ENCODE assay signal across 16 mouse cellular contexts in genomic region chr5:143636173-143636572, GRCm38 (mm10). TPM values are rescaled to one million over a fixed set of nuclear protein-coding genes. Genes with fewer than 3 reads are reported as not detected.
A peak's percentile ranks its signal among the peaks of the same experiment; 100 is the strongest.
DNase-seq lines count a peak whose midpoint lies in the region; ATAC-seq and TF ChIP-seq lines count a peak whose summit lies in the region.
"Had no signal": no experiment of that assay in that cellular context is flagged by ENCODE, and none has a peak within 500 bp of the region (broad histone marks: within the 10 kb centered on the region; RNA-seq: fewer than 3 reads in every experiment).

No protein-coding gene starts in this region.

- no peak for TF ChIP-seq CTCF in spleen, adult 2 months (IDR thresholded peaks at IDR 0.05; ENCODE audit: extremely low read depth, insufficient read depth, insufficient read length, insufficient replicate concordance)
- TF ChIP-seq CTCF in stomach, postnatal 0 days (IDR thresholded peaks at IDR 0.05; ENCODE audit: low read depth), result no peak

- no peak for DNase-seq in embryonic facial prominence, embryonic 10.5 days (ENCODE audit: low spot score)
- DNase-seq in kidney, adult 11 months, result no peak
- DNase-seq in spleen, adult 2 months (ENCODE audit: low read depth in 1 of 2, low spot score in 2 of 2), result no peak
- DNase-seq in spleen, postnatal 36 days (ENCODE audit: low spot score in 2 of 2), result no peak
- DNase-seq in stomach, postnatal 0 days (ENCODE audit: low spot score), result no peak
- DNase-seq: adrenal gland, postnatal 10 days; cerebellum, adult 9-10 months; gastrocnemius, postnatal 36 days; right cerebral cortex, postnatal 4 days had no signal

- H3K4me3 ChIP-seq in embryonic facial prominence, embryonic 15.5 days (replicated peaks), result no peak overlapping the region
- H3K4me3 ChIP-seq in embryonic facial prominence, embryonic 10.5 days, result no peak overlapping the region
- no peak overlapping the region for H3K4me3 ChIP-seq in kidney, embryonic 15.5 days (replicated peaks)
- no peak overlapping the region for H3K4me3 ChIP-seq in spleen, adult 2 months (ENCODE audit: extremely low read depth, insufficient read depth, insufficient read length)
- no peak overlapping the region for H3K4me3 ChIP-seq in stomach, postnatal 0 days (ENCODE audit: low read depth, low read length)
- H3K4me3 ChIP-seq: hindbrain, embryonic 15.5 days; megakaryocyte, embryonic 14.5 days; neural tube, embryonic 13.5 days had no signal

- WGBS in embryonic facial prominence, embryonic 15.5 days, result 60% methylated on average over 7 of the region's 7 CpGs
- WGBS in embryonic facial prominence, embryonic 10.5 days, result 81% methylated on average over 7 of the region's 7 CpGs
- WGBS in kidney, embryonic 15.5 days, result 64% methylated on average over 7 of the region's 7 CpGs
- 79% methylated on average over 7 of the region's 7 CpGs for WGBS in spleen, adult 2 months
- WGBS in stomach, postnatal 0 days, result 45% methylated on average over 7 of the region's 7 CpGs

- no peak for TF ChIP-seq EP300 in stomach, postnatal 0 days (optimal IDR thresholded peaks at IDR 0.05)

- H3K27ac ChIP-seq in embryonic facial prominence, embryonic 15.5 days (replicated peaks), result peak overlapping the region; percentile 22; the same call in 1 of the 2 replicates
- no peak overlapping the region; the same call in 1 of the 2 replicates for H3K27ac ChIP-seq in embryonic facial prominence, embryonic 10.5 days (replicated peaks)
- peak overlapping the region; percentile 77; the same call in 1 of the 2 replicates for H3K27ac ChIP-seq in kidney, embryonic 15.5 days
- 0 out of 2 replicates have a peak overlapping the region, but pooled peaks have one; percentile 16 for H3K27ac ChIP-seq in spleen, adult 2 months (ENCODE audit: insufficient read depth, low read length)
- peak overlapping the region; percentile 56 for H3K27ac ChIP-seq in stomach, postnatal 0 days (replicated peaks)
- H3K27ac ChIP-seq: hindbrain, embryonic 15.5 days; neural tube, embryonic 13.5 days had no signal

- peaks cover 84% of the 10 kb centered on the region for H3K4me1 ChIP-seq in embryonic facial prominence, embryonic 15.5 days
- peaks cover 100% of the 10 kb centered on the region for H3K4me1 ChIP-seq in embryonic facial prominence, embryonic 10.5 days
- H3K4me1 ChIP-seq in kidney, embryonic 15.5 days, result peaks cover 90% of the 10 kb centered on the region
- peaks cover 10% of the 10 kb centered on the region for H3K4me1 ChIP-seq in spleen, adult 2 months (ENCODE audit: control insufficient read depth, insufficient read depth, insufficient read length)
- H3K4me1 ChIP-seq in stomach, postnatal 0 days (replicated peaks; ENCODE audit: control insufficient read depth, insufficient read depth), result peaks cover 14% of the 10 kb centered on the region; the same call in 1 of the 2 replicates

- no peak for ATAC-seq in embryonic facial prominence, embryonic 15.5 days (ENCODE audit: insufficient number of reproducible peaks, low FRiP score, low TSS enrichment, low read depth)
- no peak for ATAC-seq in kidney, embryonic 15.5 days (replicated peaks; ENCODE audit: low FRiP score)
- no peak for ATAC-seq in stomach, postnatal 0 days (ENCODE audit: low FRiP score, low TSS enrichment)
- ATAC-seq in megakaryocyte, adult 5-6 weeks (ENCODE audit: poor library complexity, severe bottlenecking), result no peak
- ATAC-seq: intestine, postnatal 0 days had no signal

- H3K9me3 ChIP-seq in embryonic facial prominence, embryonic 15.5 days (replicated peaks), result no peaks in the 10 kb centered on the region
- no peaks in the 10 kb centered on the region for H3K9me3 ChIP-seq in embryonic facial prominence, embryonic 10.5 days
- no peaks in the 10 kb centered on the region for H3K9me3 ChIP-seq in kidney, embryonic 15.5 days (replicated peaks)
- no peaks in the 10 kb centered on the region for H3K9me3 ChIP-seq in stomach, postnatal 0 days (ENCODE audit: control insufficient read depth, low read length)
- H3K9me3 ChIP-seq: hindbrain, embryonic 15.5 days; megakaryocyte, embryonic 14.5 days; neural tube, embryonic 13.5 days had no signal

- H3K27me3 ChIP-seq in embryonic facial prominence, embryonic 15.5 days, result no peaks in the 10 kb centered on the region
- no peaks in the 10 kb centered on the region for H3K27me3 ChIP-seq in embryonic facial prominence, embryonic 10.5 days (replicated peaks; ENCODE audit: low read depth, poor library complexity, severe bottlenecking)
- H3K27me3 ChIP-seq in kidney, embryonic 15.5 days, result no peaks in the 10 kb centered on the region
- no peaks in the 10 kb centered on the region for H3K27me3 ChIP-seq in spleen, adult 2 months (ENCODE audit: control insufficient read depth, insufficient read depth, low read length)
- no peaks in the 10 kb centered on the region for H3K27me3 ChIP-seq in stomach, postnatal 0 days (ENCODE audit: control insufficient read depth, insufficient read depth, low read length)
- H3K27me3 ChIP-seq: hindbrain, embryonic 15.5 days; megakaryocyte, embryonic 14.5 days; neural tube, embryonic 13.5 days had no signal

- H3K4me2 ChIP-seq in embryonic facial prominence, embryonic 15.5 days (replicated peaks), result no peak overlapping the region
- no peak overlapping the region; the same call in 1 of the 2 replicates for H3K4me2 ChIP-seq in kidney, embryonic 15.5 days
- H3K4me2 ChIP-seq in stomach, postnatal 0 days (replicated peaks; ENCODE audit: low read depth), result peak overlapping the region; percentile 25; the same call in 1 of the 2 replicates
- H3K4me2 ChIP-seq: hindbrain, embryonic 15.5 days; neural tube, embryonic 13.5 days had no signal

- H3K9ac ChIP-seq in embryonic facial prominence, embryonic 15.5 days, result no peak overlapping the region
- no peak overlapping the region for H3K9ac ChIP-seq in kidney, embryonic 15.5 days
- no peak overlapping the region for H3K9ac ChIP-seq in stomach, postnatal 0 days (ENCODE audit: low read length)
- H3K9ac ChIP-seq: hindbrain, embryonic 15.5 days; neural tube, embryonic 13.5 days had no signal

- no peaks in the 10 kb centered on the region for H3K36me3 ChIP-seq in embryonic facial prominence, embryonic 15.5 days
- H3K36me3 ChIP-seq in embryonic facial prominence, embryonic 10.5 days (replicated peaks), result no peaks in the 10 kb centered on the region
- H3K36me3 ChIP-seq in kidney, embryonic 15.5 days, result no peaks in the 10 kb centered on the region
- H3K36me3 ChIP-seq in spleen, adult 2 months (ENCODE audit: control insufficient read depth, insufficient read depth, low read length), result no peaks in the 10 kb centered on the region
- H3K36me3 ChIP-seq in stomach, postnatal 0 days (ENCODE audit: control insufficient read depth, insufficient read depth, low read length), result no peaks in the 10 kb centered on the region
- H3K36me3 ChIP-seq: hindbrain, embryonic 15.5 days; neural tube, embryonic 13.5 days had no signal

- no peak for TF ChIP-seq POLR2A in spleen, adult 2 months (IDR thresholded peaks at IDR 0.05; ENCODE audit: low read depth, low read length)

RNA-seq across cellular contexts. Expression of gene Cyth3, which starts 13.9 kb away (rescaled TPM):
- 61.1 and 62.0 TPM in 2 replicates for polyA plus RNA-seq in embryonic facial prominence, embryonic 15.5 days (2015; fragmentation: Nextera tagmentation; extraction: Ambion mirVana)
- 40.4 and 48.1 TPM in 2 replicates for polyA plus RNA-seq in embryonic facial prominence, embryonic 10.5 days (2016; fragmentation: Nextera tagmentation; extraction: Ambion mirVana)
- 66.0 and 71.5 TPM in 2 replicates for polyA plus RNA-seq in kidney, embryonic 15.5 days (2015; fragmentation: Nextera tagmentation; extraction: Ambion mirVana)
- 12.3 and 15.2 TPM in 2 replicates for polyA plus RNA-seq in spleen, adult 2 months (2012; rRNA removed)
- 32.7 and 34.6 TPM in 2 replicates for polyA plus RNA-seq in stomach, postnatal 0 days (2015; fragmentation: Nextera tagmentation; extraction: Ambion mirVana)
- 5.4 and 6.5 TPM in 2 replicates for total RNA-seq in megakaryocyte, adult 5-6 weeks (2015)
- 7.5 and 8.9 TPM in 2 replicates for total RNA-seq in megakaryocyte, adult 5-6 weeks (2017)
